Mouse (Mus musculus): ENCODE results near the gene Gpr137b.
"Not testable (repeated sequence)": the region's sequence is repeated elsewhere in the genome, so short reads cannot be mapped to it uniquely, and the experiment has no call there.

Gene Gpr137b

GRCm38 (mm10) chr13:13393228-13394095 lies at the start of gene Gpr137b:
Gene Gpr137b, minus strand, starts transcription at chr13:13394014.
- DNase-seq (ENCODE audit: low read depth, low spot score) = peak; percentile 20

- not testable (repeated sequence) for DNase-seq (ENCODE audit: low read depth, low spot score)
Observed at GRCm38 (mm10) chr13:13438112-13438953, 44.5 kb upstream of the Gpr137b start.

- DNase-seq (ENCODE audit: low read depth, low spot score) = not testable (repeated sequence)
Observed at GRCm38 (mm10) chr13:13437460-13438015, 43.7 kb upstream of the Gpr137b start, which contains the start of gene Nid1. Gene Nid1, plus strand, starts transcription at chr13:13437551.

- DNase-seq (ENCODE audit: low read depth, low spot score) = not testable (repeated sequence)
Observed at GRCm38 (mm10) chr13:13436161-13436560, 42.3 kb upstream of the Gpr137b start.

- DNase-seq (ENCODE audit: low read depth, low spot score) = not testable (repeated sequence)
Observed at GRCm38 (mm10) chr13:13423301-13423700, 29.5 kb upstream of the Gpr137b start.

GRCm38 (mm10) chr13:13418859-13419258 lies 25.0 kb upstream of the Gpr137b start:
- DNase-seq (ENCODE audit: low read depth, low spot score) = not testable (repeated sequence)

GRCm38 (mm10) chr13:13416007-13416337 lies 22.2 kb upstream of the Gpr137b start:
- DNase-seq (ENCODE audit: low read depth, low spot score) = not testable (repeated sequence)

GRCm38 (mm10) chr13:13415120-13416006 lies 21.5 kb upstream of the Gpr137b start:
- not testable (repeated sequence) for DNase-seq (ENCODE audit: low read depth, low spot score)

GRCm38 (mm10) chr13:13414206-13414605 lies 20.4 kb upstream of the Gpr137b start:
- no peak for DNase-seq (ENCODE audit: low read depth, low spot score)

GRCm38 (mm10) chr13:13405511-13405910 lies 11.7 kb upstream of the Gpr137b start:
- DNase-seq (ENCODE audit: low read depth, low spot score) = not testable (repeated sequence)

- not testable (repeated sequence) for DNase-seq (ENCODE audit: low read depth, low spot score)
Observed at GRCm38 (mm10) chr13:13404517-13405155, 10.8 kb upstream of the Gpr137b start.

- DNase-seq (ENCODE audit: low read depth, low spot score) = not testable (repeated sequence)
Observed at GRCm38 (mm10) chr13:13403839-13404238, 10.0 kb upstream of the Gpr137b start.

- not testable (repeated sequence) for DNase-seq (ENCODE audit: low read depth, low spot score)
Observed at GRCm38 (mm10) chr13:13403366-13403765, 9.6 kb upstream of the Gpr137b start.

GRCm38 (mm10) chr13:13402818-13403217 lies 9.0 kb upstream of the Gpr137b start:
- DNase-seq (ENCODE audit: low read depth, low spot score) = not testable (repeated sequence)

GRCm38 (mm10) chr13:13400851-13401250 lies 7.0 kb upstream of the Gpr137b start:
- not testable (repeated sequence) for DNase-seq (ENCODE audit: low read depth, low spot score)

GRCm38 (mm10) chr13:13394096-13394395 lies 232 bp upstream of the Gpr137b start:
- peak; percentile 16 for DNase-seq (ENCODE audit: low read depth, low spot score)

GRCm38 (mm10) chr13:13378168-13378859 lies 15.5 kb downstream of the Gpr137b start:
- not testable (repeated sequence) for DNase-seq (ENCODE audit: low read depth, low spot score)

- no peak for DNase-seq (ENCODE audit: low read depth, low spot score)
Observed at GRCm38 (mm10) chr13:13377180-13377579, 16.6 kb downstream of the Gpr137b start.

- DNase-seq (ENCODE audit: low read depth, low spot score) = not testable (repeated sequence)
Observed at GRCm38 (mm10) chr13:13373965-13374364, 19.8 kb downstream of the Gpr137b start.

- DNase-seq (ENCODE audit: low read depth, low spot score) = not testable (repeated sequence)
Observed at GRCm38 (mm10) chr13:13371436-13371835, 22.4 kb downstream of the Gpr137b start.

All from brain, embryonic 18.5 days (tissue).